Mouse (Mus musculus): ENCODE measurements at regions not wholly inside any gene's neighbourhood (a gene's known extent, or its start where the extent isn't known, plus 50 kb on each side); places are given as distances from the start of the nearest gene placed in this dataset.

GRCm38 (mm10) chr4:95339822-95340221 is 217.5 kb upstream of the Fggy start:
- TF ChIP-seq CTCF (IDR thresholded peaks at IDR 0.05 in 2 of 3, conservative IDR thresholded peaks at IDR 0.05 in 1 of 3; ENCODE audit: control insufficient read depth in 1 of 3, insufficient read depth in 1 of 3, low read depth in 2 of 3, low read length in 3 of 3, poor library complexity in 1 of 3, severe bottlenecking in 1 of 3) = no peak
- TF ChIP-seq GATA1 (IDR thresholded peaks at IDR 0.05; ENCODE audit: low read depth, low read length) = no peak
- TF ChIP-seq POLR2A (IDR thresholded peaks at IDR 0.05; ENCODE audit: control insufficient read depth in 1 of 2, insufficient read depth in 1 of 2, low read depth in 1 of 2, low read length in 2 of 2, poor library complexity in 1 of 2) = no peak
- TF ChIP-seq RAD21 (IDR thresholded peaks at IDR 0.05; ENCODE audit: low read depth, low read length) = no peak
